Mouse (Mus musculus): Measurements from ENCODE around the gene Dusp10.

DNA sequence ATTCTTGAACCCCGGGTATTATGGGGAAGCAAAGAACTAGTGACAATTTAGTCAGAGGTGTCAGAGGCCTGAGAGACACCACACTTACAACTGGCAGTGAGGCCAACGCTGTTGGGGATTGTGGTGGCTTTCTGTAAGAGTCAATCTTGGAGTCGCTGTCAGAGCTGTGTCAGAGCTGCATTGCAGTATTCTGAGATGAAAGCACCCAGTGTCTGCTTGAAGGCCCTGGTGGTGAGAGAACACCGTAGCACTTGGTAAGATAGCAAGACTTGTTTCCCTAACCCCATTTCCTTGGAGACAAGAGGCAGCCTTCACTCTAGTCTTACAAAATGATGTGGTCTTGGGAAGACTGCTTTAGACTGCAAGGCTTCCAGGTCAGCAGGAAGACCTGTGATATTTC lies 39.2 kb downstream of the Dusp10 start:
- TF ChIP-seq POLR2A (IDR thresholded peaks at IDR 0.05; ENCODE audit: insufficient read depth, low read depth, low read length) (no peak), CTCF (IDR thresholded peaks at IDR 0.05) (no peak)
